ENCODE assay signal across 29 mouse cellular contexts in the genomic region with DNA sequence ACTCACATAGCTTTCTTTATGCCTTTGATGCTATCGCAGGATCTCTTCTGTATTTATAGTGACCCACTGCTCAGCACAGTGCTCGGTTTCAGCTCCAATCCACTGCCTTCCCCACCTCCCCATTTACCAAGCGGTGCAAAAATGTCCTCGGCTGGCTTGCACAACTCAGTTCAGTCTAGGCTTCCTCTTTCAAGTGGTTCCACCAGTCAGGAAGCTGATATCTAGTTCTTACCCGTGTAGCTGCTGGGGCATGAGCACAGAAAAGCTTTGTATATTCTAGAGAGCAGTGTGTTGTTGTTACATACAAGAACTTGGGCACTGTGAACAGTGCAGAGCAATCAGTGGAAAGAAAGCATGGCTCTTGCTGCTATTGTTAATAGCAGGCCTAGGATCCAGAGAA.
DNase-seq lines count a peak whose midpoint lies in the region; ATAC-seq and TF ChIP-seq lines count a peak whose summit lies in the region.
"Had no signal": no experiment of that assay in that cellular context is flagged by ENCODE, and none has a peak within 500 bp of the region (broad histone marks: within the 10 kb centered on the region; RNA-seq: fewer than 3 reads in every experiment).

No protein-coding gene starts in this region.

- 71% methylated on average over 5 of the region's 5 CpGs for WGBS in kidney, adult 2 months

- TF ChIP-seq CTCF in layer of hippocampus, adult 2 months (conservative IDR thresholded peaks at IDR 0.05): no peak
- TF ChIP-seq CTCF in kidney, adult 2 months (conservative IDR thresholded peaks at IDR 0.05; ENCODE audit: insufficient read depth, insufficient read length, low read depth, low read length): no peak

- no peaks in the 10 kb centered on the region for H3K27me3 ChIP-seq in kidney, adult 2 months (replicated peaks; ENCODE audit: control insufficient read depth, insufficient read depth, low read length)
- H3K27me3 ChIP-seq: embryonic facial prominence, embryonic 12.5 days; hindbrain, embryonic 15.5 days; kidney, embryonic 15.5 days; liver, embryonic 12.5 days; midbrain, embryonic 15.5 days; stomach, embryonic 15.5 days had no signal

- no peak overlapping the region for H3K4me3 ChIP-seq in layer of hippocampus, adult 2 months
- no peak overlapping the region for H3K4me3 ChIP-seq in kidney, adult 2 months (ENCODE audit: insufficient read depth, low read depth, low read length)
- H3K4me3 ChIP-seq: embryonic facial prominence, embryonic 12.5 days; forebrain, embryonic 10.5 days; hindbrain, embryonic 10.5 days; hindbrain, embryonic 15.5 days; kidney, embryonic 15.5 days; liver, embryonic 12.5 days; midbrain, embryonic 15.5 days; stomach, embryonic 15.5 days had no signal

- H3K4me1 ChIP-seq in kidney, adult 2 months (ENCODE audit: control insufficient read depth, insufficient read depth, low read length): peaks cover 5% of the 10 kb centered on the region; the same call in 1 of the 2 replicates
- H3K4me1 ChIP-seq: embryonic facial prominence, embryonic 12.5 days; forebrain, embryonic 10.5 days; hindbrain, embryonic 10.5 days; hindbrain, embryonic 15.5 days; kidney, embryonic 15.5 days; liver, embryonic 12.5 days; midbrain, embryonic 15.5 days; stomach, embryonic 15.5 days had no signal

- DNase-seq in layer of hippocampus, adult 2 months (ENCODE audit: low spot score in 2 of 2): no peak
- DNase-seq in layer of hippocampus, postnatal 25 days (ENCODE audit: extremely low spot score in 1 of 2, low spot score in 1 of 2): no peak
- DNase-seq in thymus, postnatal 25 days: peak; percentile 6
- no peak for DNase-seq in thymus, postnatal 10 days (ENCODE audit: low spot score in 2 of 2)
- peak; percentile 19 for DNase-seq in T-cell, adult 2 months (ENCODE audit: low spot score)
- no peak for DNase-seq in MN1 (ENCODE audit: low spot score)
- no peak for DNase-seq in kidney, adult 2 months
- DNase-seq: adrenal gland, postnatal 10 days; embryo, embryonic 11 days; forebrain, postnatal 0 days; heart, postnatal 14 days; kidney, adult 11 months; kidney, postnatal 25 days; layer of hippocampus, postnatal 36 days; left cerebral cortex, postnatal 4 days; liver, postnatal 0 days; lung, postnatal 10 days; right cerebral cortex, postnatal 25 days had no signal

- peak; percentile 30; the same call in 1 of the 2 replicates for ATAC-seq in megakaryocyte, adult 5-6 weeks (ENCODE audit: poor library complexity, severe bottlenecking)
- ATAC-seq: CD4-positive, CD25-positive, alpha-beta regulatory T cell, adult 4 months; forebrain, postnatal 0 days; inflammation-experienced regulatory T-cells, adult 6 months; liver, embryonic 12.5 days; liver, postnatal 0 days; midbrain, embryonic 15.5 days had no signal

- peaks cover 5% of the 10 kb centered on the region; the same call in 1 of the 2 replicates for H3K36me3 ChIP-seq in kidney, adult 2 months (ENCODE audit: control insufficient read depth, insufficient read depth, low read length)
- H3K36me3 ChIP-seq: embryonic facial prominence, embryonic 12.5 days; forebrain, embryonic 10.5 days; hindbrain, embryonic 10.5 days; hindbrain, embryonic 15.5 days; kidney, embryonic 15.5 days; liver, embryonic 12.5 days; midbrain, embryonic 15.5 days; stomach, embryonic 15.5 days had no signal

- peak overlapping the region; percentile 49 for H3K27ac ChIP-seq in layer of hippocampus, adult 2 months
- no peak overlapping the region for H3K27ac ChIP-seq in kidney, adult 2 months (ENCODE audit: insufficient read depth, low read depth, low read length)
- H3K27ac ChIP-seq: embryonic facial prominence, embryonic 12.5 days; forebrain, embryonic 10.5 days; hindbrain, embryonic 10.5 days; hindbrain, embryonic 15.5 days; kidney, embryonic 15.5 days; liver, embryonic 12.5 days; midbrain, embryonic 15.5 days; stomach, embryonic 15.5 days had no signal

- TF ChIP-seq POLR2A in kidney, adult 2 months (IDR thresholded peaks at IDR 0.05; ENCODE audit: low read depth, low read length): no peak

Comparison
In these comparisons a context has a peak if more than half of its experiments do, and no peak if none do; other contexts are left out.
1. DNase-seq: peak in thymus, postnatal 25 days (single experiment) and T-cell, adult 2 months (single experiment); none in layer of hippocampus, adult 2 months (0 of 2), layer of hippocampus, postnatal 25 days (0 of 2), thymus, postnatal 10 days (0 of 2), MN1 (single experiment) and kidney, adult 2 months (single experiment).